Mouse (Mus musculus): ENCODE data around the gene Nr3c2.

Gene Nr3c2

GRCm38 (mm10) chr8:76971761-76972404 is 72.6 kb downstream of the Nr3c2 start:
- no peak for DNase-seq (ENCODE audit: low spot score in 2 of 2)

GRCm38 (mm10) chr8:76972947-76973552 is 73.8 kb downstream of the Nr3c2 start:
- no peak for DNase-seq (ENCODE audit: low spot score in 2 of 2)

GRCm38 (mm10) chr8:76977907-76978306 is 78.7 kb downstream of the Nr3c2 start:
- DNase-seq (ENCODE audit: low spot score in 2 of 2): no peak

GRCm38 (mm10) chr8:76984082-76984481 is 84.8 kb downstream of the Nr3c2 start:
- no peak for DNase-seq (ENCODE audit: low spot score in 2 of 2)

- no peak for DNase-seq (ENCODE audit: low spot score in 2 of 2)
Measured at GRCm38 (mm10) chr8:76984851-76985250, 85.6 kb downstream of the Nr3c2 start.

GRCm38 (mm10) chr8:76987876-76988275 is 88.6 kb downstream of the Nr3c2 start:
- DNase-seq (ENCODE audit: low spot score in 2 of 2): no peak

- DNase-seq (ENCODE audit: low spot score in 2 of 2): no peak
Measured at GRCm38 (mm10) chr8:76998276-76998675, 99.0 kb downstream of the Nr3c2 start.

- DNase-seq (ENCODE audit: low spot score in 2 of 2): no peak
Measured at GRCm38 (mm10) chr8:77009425-77009824, 110.2 kb downstream of the Nr3c2 start.

GRCm38 (mm10) chr8:77011985-77012384 is 112.7 kb downstream of the Nr3c2 start:
- DNase-seq (ENCODE audit: low spot score in 2 of 2): no peak

- DNase-seq (ENCODE audit: low spot score in 2 of 2): no peak
Measured at GRCm38 (mm10) chr8:77012641-77013040, 113.4 kb downstream of the Nr3c2 start.

GRCm38 (mm10) chr8:77016713-77017112 is 117.5 kb downstream of the Nr3c2 start:
- no peak for DNase-seq (ENCODE audit: low spot score in 2 of 2)

GRCm38 (mm10) chr8:77023837-77024710 is 124.8 kb downstream of the Nr3c2 start:
- no peak for DNase-seq (ENCODE audit: low spot score in 2 of 2)

- no peak for DNase-seq (ENCODE audit: low spot score in 2 of 2)
Measured at GRCm38 (mm10) chr8:77031213-77031612, 132.0 kb downstream of the Nr3c2 start.

- DNase-seq (ENCODE audit: low spot score in 2 of 2): no peak
Measured at GRCm38 (mm10) chr8:77033706-77034464, 134.6 kb downstream of the Nr3c2 start.

- DNase-seq (ENCODE audit: low spot score in 2 of 2): no peak
Measured at GRCm38 (mm10) chr8:77034465-77034829, 135.2 kb downstream of the Nr3c2 start.

- DNase-seq (ENCODE audit: low spot score in 2 of 2): no peak
Measured at GRCm38 (mm10) chr8:77041214-77041613, 142.0 kb downstream of the Nr3c2 start.

- DNase-seq (ENCODE audit: low spot score in 2 of 2): no peak
Measured at GRCm38 (mm10) chr8:77044849-77045248, 145.6 kb downstream of the Nr3c2 start.

GRCm38 (mm10) chr8:77045711-77046110 is 146.5 kb downstream of the Nr3c2 start:
- no peak for DNase-seq (ENCODE audit: low spot score in 2 of 2)

GRCm38 (mm10) chr8:77046217-77046616 is 147.0 kb downstream of the Nr3c2 start:
- no peak for DNase-seq (ENCODE audit: low spot score in 2 of 2)

GRCm38 (mm10) chr8:77046731-77047130 is 147.5 kb downstream of the Nr3c2 start:
- DNase-seq (ENCODE audit: low spot score in 2 of 2): no peak

- DNase-seq (ENCODE audit: low spot score in 2 of 2): no peak
Measured at GRCm38 (mm10) chr8:77051399-77052275, 152.4 kb downstream of the Nr3c2 start.
